In genomic region chr7:144207100-144207499, GRCm38 (mm10) we compare ENCODE assay signal across 17 mouse cellular contexts.
DNase-seq lines count a peak whose midpoint lies in the region; ATAC-seq lines count a peak whose summit lies in the region.
"Had no signal": no experiment of that assay in that cellular context is flagged by ENCODE, and none has a peak within 500 bp of the region (broad histone marks: within the 10 kb centered on the region; RNA-seq: fewer than 3 reads in every experiment).

No protein-coding gene starts in this region.

- H3K27me3 ChIP-seq in hindbrain, embryonic 16.5 days (replicated peaks; ENCODE audit: control insufficient read depth, insufficient read depth, low read length), result no peaks in the 10 kb centered on the region
- no peaks in the 10 kb centered on the region for H3K27me3 ChIP-seq in hindbrain, embryonic 11.5 days (ENCODE audit: control insufficient read depth, insufficient read depth, low read length)
- no peaks in the 10 kb centered on the region for H3K27me3 ChIP-seq in midbrain, embryonic 16.5 days (ENCODE audit: control insufficient read depth, insufficient read depth, low read depth, low read length)
- no peaks in the 10 kb centered on the region for H3K27me3 ChIP-seq in midbrain, embryonic 13.5 days
- H3K27me3 ChIP-seq in embryonic facial prominence, embryonic 10.5 days (replicated peaks; ENCODE audit: low read depth, poor library complexity, severe bottlenecking), result no peaks in the 10 kb centered on the region
- H3K27me3 ChIP-seq: embryonic facial prominence, embryonic 15.5 days; intestine, embryonic 15.5 days; liver, embryonic 13.5 days; midbrain, embryonic 15.5 days; stomach, embryonic 15.5 days had no signal

- H3K4me2 ChIP-seq in hindbrain, embryonic 16.5 days (ENCODE audit: low read length), result no peak overlapping the region
- H3K4me2 ChIP-seq in hindbrain, embryonic 11.5 days (replicated peaks; ENCODE audit: low read depth, low read length), result no peak overlapping the region
- H3K4me2 ChIP-seq in midbrain, embryonic 16.5 days (ENCODE audit: low read length), result no peak overlapping the region
- H3K4me2 ChIP-seq in midbrain, embryonic 13.5 days (replicated peaks), result no peak overlapping the region
- H3K4me2 ChIP-seq: embryonic facial prominence, embryonic 15.5 days; intestine, embryonic 15.5 days; liver, embryonic 13.5 days; midbrain, embryonic 15.5 days; stomach, embryonic 15.5 days had no signal

- no peak for ATAC-seq in hindbrain, embryonic 16.5 days
- ATAC-seq in hindbrain, embryonic 11.5 days (ENCODE audit: low FRiP score), result no peak
- ATAC-seq in midbrain, embryonic 16.5 days, result no peak
- no peak for ATAC-seq in midbrain, embryonic 13.5 days
- ATAC-seq: forebrain, embryonic 14.5 days; intestine, embryonic 15.5 days had no signal

- H3K4me1 ChIP-seq in hindbrain, embryonic 16.5 days (ENCODE audit: control insufficient read depth, insufficient read depth, low read depth, low read length), result peaks cover 21% of the 10 kb centered on the region
- H3K4me1 ChIP-seq in hindbrain, embryonic 11.5 days (replicated peaks; ENCODE audit: control insufficient read depth, insufficient read depth, low read length), result no peaks in the 10 kb centered on the region
- H3K4me1 ChIP-seq in midbrain, embryonic 16.5 days (ENCODE audit: control insufficient read depth, insufficient read depth, low read length), result peaks cover 13% of the 10 kb centered on the region
- peaks cover 20% of the 10 kb centered on the region for H3K4me1 ChIP-seq in midbrain, embryonic 13.5 days (replicated peaks)
- peaks cover 4% of the 10 kb centered on the region for H3K4me1 ChIP-seq in embryonic facial prominence, embryonic 10.5 days
- H3K4me1 ChIP-seq: embryonic facial prominence, embryonic 15.5 days; intestine, embryonic 15.5 days; liver, embryonic 13.5 days had no signal

- no peak overlapping the region for H3K9ac ChIP-seq in hindbrain, embryonic 16.5 days (ENCODE audit: low read depth, low read length)
- no peak overlapping the region for H3K9ac ChIP-seq in hindbrain, embryonic 11.5 days (ENCODE audit: low read depth, low read length)
- H3K9ac ChIP-seq in midbrain, embryonic 16.5 days (ENCODE audit: low read depth, low read length), result no peak overlapping the region
- H3K9ac ChIP-seq in midbrain, embryonic 13.5 days (replicated peaks), result no peak overlapping the region
- H3K9ac ChIP-seq: embryonic facial prominence, embryonic 15.5 days; intestine, embryonic 15.5 days; liver, embryonic 13.5 days; midbrain, embryonic 15.5 days; stomach, embryonic 15.5 days had no signal

- WGBS in hindbrain, embryonic 16.5 days, result 70% methylated on average over 6 of the region's 6 CpGs
- 90% methylated on average over 6 of the region's 6 CpGs for WGBS in hindbrain, embryonic 11.5 days
- WGBS in midbrain, embryonic 16.5 days, result 91% methylated on average over 6 of the region's 6 CpGs
- 88% methylated on average over 6 of the region's 6 CpGs for WGBS in midbrain, embryonic 13.5 days
- 87% methylated on average over 6 of the region's 6 CpGs for WGBS in embryonic facial prominence, embryonic 10.5 days

- H3K9me3 ChIP-seq in hindbrain, embryonic 16.5 days (ENCODE audit: control insufficient read depth, low read length), result no peaks in the 10 kb centered on the region
- H3K9me3 ChIP-seq in hindbrain, embryonic 11.5 days (ENCODE audit: control insufficient read depth, low read length), result no peaks in the 10 kb centered on the region
- no peaks in the 10 kb centered on the region for H3K9me3 ChIP-seq in midbrain, embryonic 16.5 days (replicated peaks; ENCODE audit: control insufficient read depth, low read length, poor library complexity, severe bottlenecking)
- no peaks in the 10 kb centered on the region for H3K9me3 ChIP-seq in midbrain, embryonic 13.5 days
- H3K9me3 ChIP-seq in embryonic facial prominence, embryonic 10.5 days, result no peaks in the 10 kb centered on the region
- H3K9me3 ChIP-seq: embryonic facial prominence, embryonic 15.5 days; intestine, embryonic 15.5 days; liver, embryonic 13.5 days; midbrain, embryonic 15.5 days; stomach, embryonic 15.5 days had no signal

- peak overlapping the region; percentile 27; the same call in 1 of the 2 replicates for H3K27ac ChIP-seq in hindbrain, embryonic 16.5 days (ENCODE audit: low read depth, low read length)
- no peak overlapping the region for H3K27ac ChIP-seq in hindbrain, embryonic 11.5 days (ENCODE audit: low read depth, low read length)
- H3K27ac ChIP-seq in midbrain, embryonic 16.5 days (ENCODE audit: low read length), result peak overlapping the region; percentile 24; the same call in 1 of the 2 replicates
- H3K27ac ChIP-seq in midbrain, embryonic 13.5 days, result no peak overlapping the region
- no peak overlapping the region for H3K27ac ChIP-seq in embryonic facial prominence, embryonic 10.5 days (replicated peaks)
- H3K27ac ChIP-seq: embryonic facial prominence, embryonic 15.5 days; heart, adult 2 months; intestine, embryonic 15.5 days; liver, embryonic 13.5 days; midbrain, embryonic 15.5 days; stomach, embryonic 15.5 days had no signal

- DNase-seq in gastrocnemius, postnatal 10 days, result peak; percentile 14
- no peak for DNase-seq in gastrocnemius, postnatal 36 days
- DNase-seq in hindbrain, embryonic 11.5 days (ENCODE audit: low spot score), result no peak
- DNase-seq in adrenal gland, postnatal 25 days, result peak; percentile 34
- no peak for DNase-seq in embryonic facial prominence, embryonic 10.5 days (ENCODE audit: low spot score)
- DNase-seq: kidney, postnatal 10 days; liver, embryonic 13.5 days; thymus, postnatal 25 days had no signal

- no peaks in the 10 kb centered on the region for H3K36me3 ChIP-seq in hindbrain, embryonic 16.5 days (ENCODE audit: control insufficient read depth, insufficient read depth, low read length)
- no peaks in the 10 kb centered on the region for H3K36me3 ChIP-seq in hindbrain, embryonic 11.5 days (ENCODE audit: control insufficient read depth, insufficient read depth, low read length)
- no peaks in the 10 kb centered on the region for H3K36me3 ChIP-seq in midbrain, embryonic 16.5 days (ENCODE audit: control insufficient read depth, insufficient read depth, low read length)
- H3K36me3 ChIP-seq in midbrain, embryonic 13.5 days, result no peaks in the 10 kb centered on the region
- H3K36me3 ChIP-seq in embryonic facial prominence, embryonic 10.5 days (replicated peaks), result no peaks in the 10 kb centered on the region
- H3K36me3 ChIP-seq: embryonic facial prominence, embryonic 15.5 days; intestine, embryonic 15.5 days; liver, embryonic 13.5 days; midbrain, embryonic 15.5 days; stomach, embryonic 15.5 days had no signal

- H3K4me3 ChIP-seq in hindbrain, embryonic 16.5 days (ENCODE audit: low read length), result no peak overlapping the region
- H3K4me3 ChIP-seq in hindbrain, embryonic 11.5 days (ENCODE audit: low read depth, low read length), result no peak overlapping the region
- no peak overlapping the region for H3K4me3 ChIP-seq in midbrain, embryonic 16.5 days (ENCODE audit: low read depth, low read length)
- no peak overlapping the region for H3K4me3 ChIP-seq in midbrain, embryonic 13.5 days (replicated peaks)
- H3K4me3 ChIP-seq in embryonic facial prominence, embryonic 10.5 days, result no peak overlapping the region
- H3K4me3 ChIP-seq: embryonic facial prominence, embryonic 15.5 days; heart, adult 2 months; intestine, embryonic 15.5 days; liver, embryonic 13.5 days; midbrain, embryonic 15.5 days; stomach, embryonic 15.5 days had no signal

- intact Hi-C loops in gastrocnemius, postnatal 36 days (cut with DNase I), result no loop called here

Comparison
In these comparisons a context has a peak if more than half of its experiments do, and no peak if none do; other contexts are left out.
1. DNase-seq: peak in gastrocnemius, postnatal 10 days (single experiment) and adrenal gland, postnatal 25 days (single experiment); none in gastrocnemius, postnatal 36 days (0 of 2), hindbrain, embryonic 11.5 days (single experiment) and embryonic facial prominence, embryonic 10.5 days (single experiment).
2. H3K27ac ChIP-seq: peak in hindbrain, embryonic 16.5 days (single experiment) and midbrain, embryonic 16.5 days (single experiment); none in hindbrain, embryonic 11.5 days (single experiment), midbrain, embryonic 13.5 days (single experiment) and embryonic facial prominence, embryonic 10.5 days (single experiment).